Comparison of ENCODE assay signal across 10 mouse cellular contexts in the genomic region with DNA sequence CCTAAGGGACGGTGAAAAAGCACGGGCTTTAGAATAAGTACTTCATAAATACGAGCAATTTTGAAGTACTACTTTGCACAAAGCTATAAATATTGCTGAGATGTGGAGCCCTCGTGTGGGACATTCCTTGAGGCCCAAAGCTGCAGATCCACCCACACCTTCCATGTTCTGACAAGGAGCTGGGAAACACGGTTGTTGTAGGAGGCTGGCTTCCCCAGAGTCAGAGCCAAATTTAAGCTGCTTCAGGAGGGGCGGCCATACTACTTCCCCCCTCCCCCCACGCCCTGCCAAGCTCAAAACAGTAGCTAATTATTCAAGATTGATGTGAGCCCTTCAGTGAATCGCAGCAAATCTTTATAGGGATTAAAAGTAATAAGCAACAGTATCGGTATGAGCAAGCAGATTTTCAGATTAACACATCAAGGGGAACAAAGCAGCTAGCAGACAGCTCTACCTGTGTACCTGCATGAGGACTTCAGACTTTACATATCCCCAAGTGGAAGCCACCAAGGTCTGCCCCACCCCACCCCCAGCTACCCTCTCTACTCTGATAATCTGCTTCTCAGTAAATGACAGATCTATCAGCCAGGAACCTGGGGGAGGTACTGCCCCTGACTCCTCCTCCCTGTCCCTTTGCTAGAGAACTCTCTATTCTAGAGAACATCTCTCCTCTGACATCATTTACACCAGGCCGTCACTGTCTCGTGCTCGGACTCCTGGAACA.
DNase-seq lines count a peak whose midpoint lies in the region; ATAC-seq and TF ChIP-seq lines count a peak whose summit lies in the region.
"Had no signal": no experiment of that assay in that cellular context is flagged by ENCODE, and none has a peak within 500 bp of the region (broad histone marks: within the 10 kb centered on the region; RNA-seq: fewer than 3 reads in every experiment).

No protein-coding gene starts in this region.

- H3K9me3 ChIP-seq in intestine, embryonic 14.5 days (ENCODE audit: control insufficient read depth, low read length), result no peaks in the 10 kb centered on the region
- no peaks in the 10 kb centered on the region for H3K9me3 ChIP-seq in intestine, postnatal 0 days (ENCODE audit: control insufficient read depth)
- no peaks in the 10 kb centered on the region for H3K9me3 ChIP-seq in intestine, embryonic 15.5 days
- H3K9me3 ChIP-seq: heart, embryonic 15.5 days; kidney, embryonic 15.5 days had no signal

- no peaks in the 10 kb centered on the region for H3K36me3 ChIP-seq in intestine, embryonic 14.5 days (ENCODE audit: control insufficient read depth, insufficient read depth, low read length)
- H3K36me3 ChIP-seq in intestine, postnatal 0 days (ENCODE audit: control insufficient read depth, insufficient read depth), result no peaks in the 10 kb centered on the region
- no peaks in the 10 kb centered on the region for H3K36me3 ChIP-seq in intestine, embryonic 15.5 days
- H3K36me3 ChIP-seq: heart, embryonic 15.5 days; kidney, embryonic 15.5 days had no signal

- WGBS in intestine, embryonic 14.5 days, result 44% methylated on average over 12 of the region's 12 CpGs
- WGBS in intestine, postnatal 0 days, result 47% methylated on average over 12 of the region's 12 CpGs
- 43% methylated on average over 12 of the region's 12 CpGs for WGBS in intestine, embryonic 15.5 days

- TF ChIP-seq CTCF in intestine, postnatal 0 days (IDR thresholded peaks at IDR 0.05; ENCODE audit: low read depth), result no peak

- H3K4me1 ChIP-seq in intestine, embryonic 14.5 days (replicated peaks; ENCODE audit: control insufficient read depth, insufficient read depth, low read length), result no peaks in the 10 kb centered on the region
- no peaks in the 10 kb centered on the region for H3K4me1 ChIP-seq in intestine, postnatal 0 days (replicated peaks; ENCODE audit: control insufficient read depth, insufficient read depth, low read length)
- H3K4me1 ChIP-seq in intestine, embryonic 15.5 days (replicated peaks), result peaks cover 6% of the 10 kb centered on the region; the same call in 1 of the 2 replicates

- no peaks in the 10 kb centered on the region for H3K27me3 ChIP-seq in intestine, embryonic 14.5 days (replicated peaks; ENCODE audit: control insufficient read depth, insufficient read depth, low read length)
- H3K27me3 ChIP-seq in intestine, postnatal 0 days (replicated peaks; ENCODE audit: control insufficient read depth, insufficient read depth, low read length), result no peaks in the 10 kb centered on the region
- no peaks in the 10 kb centered on the region for H3K27me3 ChIP-seq in intestine, embryonic 15.5 days (replicated peaks)
- H3K27me3 ChIP-seq: heart, embryonic 15.5 days; kidney, embryonic 15.5 days had no signal

- H3K27ac ChIP-seq in intestine, embryonic 14.5 days (ENCODE audit: low read depth), result no peak overlapping the region
- no peak overlapping the region for H3K27ac ChIP-seq in intestine, postnatal 0 days (ENCODE audit: low read depth, low read length)
- no peak overlapping the region for H3K27ac ChIP-seq in intestine, embryonic 15.5 days
- H3K27ac ChIP-seq: heart, embryonic 15.5 days; kidney, embryonic 15.5 days had no signal

- H3K4me3 ChIP-seq in intestine, embryonic 14.5 days (ENCODE audit: low read depth, low read length), result no peak overlapping the region
- no peak overlapping the region for H3K4me3 ChIP-seq in intestine, postnatal 0 days (ENCODE audit: low read depth, low read length)
- no peak overlapping the region for H3K4me3 ChIP-seq in intestine, embryonic 15.5 days (replicated peaks)
- H3K4me3 ChIP-seq: heart, embryonic 15.5 days; kidney, embryonic 15.5 days had no signal

- no peak for DNase-seq in intestine, embryonic 14.5 days (ENCODE audit: low spot score)
- DNase-seq in frontal cortex, postnatal 36 days (ENCODE audit: low spot score in 2 of 2), result peak; percentile 42 to 62
- peak; percentile 57 to 70 for DNase-seq in right cerebral cortex, adult 2 months (ENCODE audit: low spot score in 2 of 2)
- no peak for DNase-seq in urinary bladder, postnatal 36 days (ENCODE audit: low spot score in 2 of 2)
- no peak for DNase-seq in spleen, postnatal 14 days (ENCODE audit: low spot score in 2 of 2)
- DNase-seq: liver, postnatal 0 days had no signal

- no peak overlapping the region for H3K9ac ChIP-seq in intestine, embryonic 14.5 days (ENCODE audit: low read length)
- no peak overlapping the region for H3K9ac ChIP-seq in intestine, postnatal 0 days (ENCODE audit: low read depth, low read length)
- H3K9ac ChIP-seq in intestine, embryonic 15.5 days, result no peak overlapping the region
- H3K9ac ChIP-seq: heart, embryonic 15.5 days; kidney, embryonic 15.5 days; liver, postnatal 0 days had no signal

- ATAC-seq in intestine, embryonic 14.5 days (replicated peaks; ENCODE audit: low FRiP score, low TSS enrichment, low read depth), result peak; percentile 72
- no peak for ATAC-seq in intestine, postnatal 0 days
- ATAC-seq in intestine, embryonic 15.5 days, result peak; percentile 78
- ATAC-seq: liver, postnatal 0 days had no signal

- H3K4me2 ChIP-seq in intestine, embryonic 14.5 days (ENCODE audit: low read length), result no peak overlapping the region
- H3K4me2 ChIP-seq in intestine, postnatal 0 days (replicated peaks; ENCODE audit: low read depth), result no peak overlapping the region
- no peak overlapping the region for H3K4me2 ChIP-seq in intestine, embryonic 15.5 days (replicated peaks)
- H3K4me2 ChIP-seq: heart, embryonic 15.5 days; kidney, embryonic 15.5 days had no signal

Comparison
In these comparisons a context has a peak if more than half of its experiments do, and no peak if none do; other contexts are left out.
1. DNase-seq: peak in frontal cortex, postnatal 36 days (2 of 2) and right cerebral cortex, adult 2 months (2 of 2); none in intestine, embryonic 14.5 days (single experiment), urinary bladder, postnatal 36 days (0 of 2) and spleen, postnatal 14 days (0 of 2).